Mouse (Mus musculus): Measurements from ENCODE around the gene Ppp4r4. TPM values are rescaled to one million over a fixed set of nuclear protein-coding genes. Genes with fewer than 3 reads are reported as not detected.
"Not testable (repeated sequence)": the region's sequence is repeated elsewhere in the genome, so short reads cannot be mapped to it uniquely, and the experiment has no call there.

The Ppp4r4 gene
- polyA plus RNA-seq, 1 experiment from 2014 or later = 1.2 TPM

GRCm38 (mm10) chr12:103655123-103656044 is 123.3 kb downstream of the Ppp4r4 start:
- DNase-seq (ENCODE audit: low spot score) (no peak), ATAC-seq (replicated peaks; ENCODE audit: low FRiP score, low TSS enrichment, low read depth) (no peak)
- Histone ChIP-seq H3K4me2 (ENCODE audit: low read length) (no peak overlapping the region), H3K27me3 (replicated peaks; ENCODE audit: control insufficient read depth, insufficient read depth, low read length) (no peaks in the 10 kb centered on the region), H3K4me1 (replicated peaks; ENCODE audit: control insufficient read depth, insufficient read depth, low read length) (no peaks in the 10 kb centered on the region), H3K9ac (ENCODE audit: low read length) (no peak overlapping the region), H3K36me3 (ENCODE audit: control insufficient read depth, insufficient read depth, low read length) (no peaks in the 10 kb centered on the region), H3K27ac (ENCODE audit: low read depth) (no peak overlapping the region), H3K9me3 (ENCODE audit: control insufficient read depth, low read length) (no peaks in the 10 kb centered on the region), H3K4me3 (ENCODE audit: low read depth, low read length) (no peak overlapping the region)
- WGBS = 89% methylated on average over 7 of the region's 7 CpGs

DNA sequence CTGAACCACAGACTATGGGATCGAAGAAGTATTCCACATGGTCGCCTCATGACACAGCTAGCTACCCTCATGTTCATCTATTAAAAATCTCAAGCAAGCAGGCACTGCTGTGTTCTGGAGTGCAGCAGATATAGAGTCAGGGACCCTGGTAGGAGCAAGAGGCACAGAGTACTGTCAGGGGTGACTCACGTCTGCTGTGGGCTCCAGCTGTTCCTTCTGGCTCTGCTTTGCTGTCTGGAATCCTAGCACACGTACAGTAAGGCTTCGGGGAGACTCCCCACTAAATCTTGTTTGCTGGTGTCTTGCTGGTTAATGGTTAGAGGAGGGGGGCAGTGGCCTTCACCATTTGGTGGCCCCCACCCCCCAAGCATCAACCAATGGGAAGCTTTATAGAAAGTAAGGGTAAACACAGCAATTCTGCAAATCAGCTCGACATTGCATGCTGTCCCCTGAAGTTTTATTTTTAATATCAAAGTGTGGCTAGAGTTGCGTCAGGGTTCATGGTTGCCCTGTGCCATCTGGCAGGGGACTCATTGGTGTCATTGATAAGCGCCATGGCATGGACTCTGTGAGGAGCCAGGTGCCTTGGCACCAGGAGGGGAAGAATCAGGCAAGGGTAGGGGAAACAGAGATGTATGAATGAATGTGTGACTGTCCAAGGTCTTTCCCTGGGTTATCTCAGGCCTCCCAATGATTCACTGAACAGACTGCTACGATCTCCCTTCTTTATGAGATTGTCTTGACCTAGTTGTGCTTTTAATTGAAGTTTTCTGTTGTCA is 125.0 kb downstream of the Ppp4r4 start, which contains the start of gene Serpina6:
TSS of gene Serpina6 (minus strand) at position 365 of the 779 bp plus-strand sequence.
- Histone ChIP-seq H3K4me1 (replicated peaks; ENCODE audit: control insufficient read depth, insufficient read depth, low read length) (no peaks in the 10 kb centered on the region), H3K4me3 (ENCODE audit: low read depth, low read length) (no peak within 1 kb of the TSS), H3K36me3 (ENCODE audit: control insufficient read depth, insufficient read depth, low read length) (no peaks in the 10 kb centered on the region), H3K9ac (ENCODE audit: low read length) (no peak within 1 kb of the TSS), H3K9me3 (ENCODE audit: control insufficient read depth, low read length) (no peaks in the 10 kb centered on the region), H3K27me3 (replicated peaks; ENCODE audit: control insufficient read depth, insufficient read depth, low read length) (no peaks in the 10 kb centered on the region), H3K4me2 (ENCODE audit: low read length) (no peak within 1 kb of the TSS), H3K27ac (ENCODE audit: low read depth) (no peak within 1 kb of the TSS)
- DNase-seq (ENCODE audit: low spot score) (no peak), ATAC-seq (replicated peaks; ENCODE audit: low FRiP score, low TSS enrichment, low read depth) (no peak)
- WGBS = 70% methylated on average over 9 of the region's 9 CpGs

DNA sequence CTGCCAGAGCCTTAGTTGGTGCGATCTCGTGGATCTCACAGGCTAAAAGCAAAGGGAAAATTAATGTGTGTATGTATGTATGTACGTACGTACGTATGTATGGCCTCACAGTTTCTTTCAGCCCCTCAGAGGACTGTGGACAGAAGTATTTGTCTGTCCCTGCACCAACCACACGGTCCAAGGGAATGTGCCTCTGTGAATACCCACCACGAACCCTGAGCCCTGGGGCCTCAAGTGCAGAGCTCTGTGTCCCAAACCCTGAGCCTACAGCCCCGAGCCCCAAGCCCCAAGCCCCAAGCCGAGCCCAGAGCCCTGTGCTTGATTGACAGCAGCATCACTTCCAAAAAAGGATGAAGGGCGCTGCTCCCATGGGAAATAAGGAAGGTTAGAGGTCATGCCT is 125.9 kb downstream of the Ppp4r4 start:
- Histone ChIP-seq H3K4me2 (ENCODE audit: low read length) (no peak overlapping the region), H3K4me1 (replicated peaks; ENCODE audit: control insufficient read depth, insufficient read depth, low read length) (no peaks in the 10 kb centered on the region), H3K27ac (ENCODE audit: low read depth) (no peak overlapping the region), H3K36me3 (ENCODE audit: control insufficient read depth, insufficient read depth, low read length) (no peaks in the 10 kb centered on the region), H3K9ac (ENCODE audit: low read length) (no peak overlapping the region), H3K4me3 (ENCODE audit: low read depth, low read length) (no peak overlapping the region), H3K9me3 (ENCODE audit: control insufficient read depth, low read length) (no peaks in the 10 kb centered on the region), H3K27me3 (replicated peaks; ENCODE audit: control insufficient read depth, insufficient read depth, low read length) (no peaks in the 10 kb centered on the region)
- ATAC-seq (replicated peaks; ENCODE audit: low FRiP score, low TSS enrichment, low read depth) = no peak
- no peak for DNase-seq (ENCODE audit: low spot score)
- 79% methylated on average over 10 of the region's 10 CpGs for WGBS

- DNase-seq (ENCODE audit: low spot score) (no peak), ATAC-seq (replicated peaks; ENCODE audit: low FRiP score, low TSS enrichment, low read depth) (no peak)
- Histone ChIP-seq H3K4me2 (ENCODE audit: low read length) (no peak overlapping the region), H3K4me3 (ENCODE audit: low read depth, low read length) (no peak overlapping the region), H3K9ac (ENCODE audit: low read length) (no peak overlapping the region), H3K27ac (ENCODE audit: low read depth) (no peak overlapping the region), H3K4me1 (replicated peaks; ENCODE audit: control insufficient read depth, insufficient read depth, low read length) (no peaks in the 10 kb centered on the region), H3K36me3 (ENCODE audit: control insufficient read depth, insufficient read depth, low read length) (no peaks in the 10 kb centered on the region), H3K9me3 (ENCODE audit: control insufficient read depth, low read length) (no peaks in the 10 kb centered on the region), H3K27me3 (replicated peaks; ENCODE audit: control insufficient read depth, insufficient read depth, low read length) (no peaks in the 10 kb centered on the region)
- WGBS = 78% methylated on average over 2 of the region's 2 CpGs
Measured at GRCm38 (mm10) chr12:103659171-103659570, 127.1 kb downstream of the Ppp4r4 start.

GRCm38 (mm10) chr12:103660076-103660475 is 128.0 kb downstream of the Ppp4r4 start:
- H3K4me1 ChIP-seq (replicated peaks; ENCODE audit: control insufficient read depth, insufficient read depth, low read length) = no peaks in the 10 kb centered on the region
- H3K36me3 ChIP-seq (ENCODE audit: control insufficient read depth, insufficient read depth, low read length) = no peaks in the 10 kb centered on the region
- H3K9ac ChIP-seq (ENCODE audit: low read length) = no peak overlapping the region
- no peaks in the 10 kb centered on the region for H3K9me3 ChIP-seq (ENCODE audit: control insufficient read depth, low read length)
- H3K27ac ChIP-seq (ENCODE audit: low read depth) = no peak overlapping the region
- DNase-seq (ENCODE audit: low spot score) (no peak), ATAC-seq (replicated peaks; ENCODE audit: low FRiP score, low TSS enrichment, low read depth) (no peak)
- 86% methylated on average over 5 of the region's 5 CpGs for WGBS
- no peak overlapping the region for H3K4me3 ChIP-seq (ENCODE audit: low read depth, low read length)
- no peak overlapping the region for H3K4me2 ChIP-seq (ENCODE audit: low read length)
- H3K27me3 ChIP-seq (replicated peaks; ENCODE audit: control insufficient read depth, insufficient read depth, low read length) = no peaks in the 10 kb centered on the region

GRCm38 (mm10) chr12:103662053-103662452 is 130.0 kb downstream of the Ppp4r4 start:
- not testable (repeated sequence) for H3K4me3 ChIP-seq (ENCODE audit: low read depth, low read length); H3K27me3 ChIP-seq (replicated peaks; ENCODE audit: control insufficient read depth, insufficient read depth, low read length); ATAC-seq (replicated peaks; ENCODE audit: low FRiP score, low TSS enrichment, low read depth); H3K36me3 ChIP-seq (ENCODE audit: control insufficient read depth, insufficient read depth, low read length); DNase-seq (ENCODE audit: low spot score); H3K9me3 ChIP-seq (ENCODE audit: control insufficient read depth, low read length); H3K4me1 ChIP-seq (replicated peaks; ENCODE audit: control insufficient read depth, insufficient read depth, low read length); H3K9ac ChIP-seq (ENCODE audit: low read length); H3K4me2 ChIP-seq (ENCODE audit: low read length); H3K27ac ChIP-seq (ENCODE audit: low read depth)

Other genes with a start within 250 kb of the Ppp4r4 start
- gene Fam181a, start 221.3 kb upstream of the Ppp4r4 start, polyA plus RNA-seq (2014; fragmentation: Nextera tagmentation; extraction: Ambion mirVana) = not detected in 2 replicates
- gene Asb2, start 176.3 kb upstream of the Ppp4r4 start, polyA plus RNA-seq (2014; fragmentation: Nextera tagmentation; extraction: Ambion mirVana) = 24.1 and 24.6 TPM in 2 replicates
- 5.6 and 8.1 TPM in 2 replicates for gene Otub2, start 143.6 kb upstream of the Ppp4r4 start, polyA plus RNA-seq (2014; fragmentation: Nextera tagmentation; extraction: Ambion mirVana)
- gene 9330161L09Rik, start 124.5 kb upstream of the Ppp4r4 start, polyA plus RNA-seq (2014; fragmentation: Nextera tagmentation; extraction: Ambion mirVana) = 0.24 and 0.67 TPM in 2 replicates
- 84.0 and 90.1 TPM in 2 replicates for gene Ddx24, start 106.5 kb upstream of the Ppp4r4 start, polyA plus RNA-seq (2014; fragmentation: Nextera tagmentation; extraction: Ambion mirVana)
- gene Ifi27, start 98.1 kb upstream of the Ppp4r4 start, polyA plus RNA-seq (2014; fragmentation: Nextera tagmentation; extraction: Ambion mirVana) = 37.9 and 42.5 TPM in 2 replicates
- 16.4 and 23.2 TPM in 2 replicates for gene Ifi27l2a, start 88.6 kb upstream of the Ppp4r4 start, polyA plus RNA-seq (2014; fragmentation: Nextera tagmentation; extraction: Ambion mirVana)
- gene Ifi27l2b, start 75.1 kb upstream of the Ppp4r4 start, polyA plus RNA-seq (2014; fragmentation: Nextera tagmentation; extraction: Ambion mirVana) = 6.5 and 8.5 TPM in 2 replicates
- 0.42 TPM in 2 replicates for gene Serpina10, start 99.2 kb downstream of the Ppp4r4 start, polyA plus RNA-seq (2014; fragmentation: Nextera tagmentation; extraction: Ambion mirVana)
- 0.90 and 75.1 TPM in 2 replicates for gene Serpina6, start 124.9 kb downstream of the Ppp4r4 start, polyA plus RNA-seq (2014; fragmentation: Nextera tagmentation; extraction: Ambion mirVana)
- 0.27 TPM in 1 of 2 replicates, not detected in the other for gene Serpina16, start 143.9 kb downstream of the Ppp4r4 start, polyA plus RNA-seq (2014; fragmentation: Nextera tagmentation; extraction: Ambion mirVana)
- 0.20 TPM in 1 of 2 replicates, not detected in the other for gene Serpina1f, start 163.2 kb downstream of the Ppp4r4 start, polyA plus RNA-seq (2014; fragmentation: Nextera tagmentation; extraction: Ambion mirVana)
- 5.2 and 6.6 TPM in 2 replicates for gene Serpina1d, start 241.3 kb downstream of the Ppp4r4 start, polyA plus RNA-seq (2014; fragmentation: Nextera tagmentation; extraction: Ambion mirVana)